Mouse (Mus musculus): ENCODE measurements around the gene Rbfox1. TPM values are rescaled to one million over a fixed set of nuclear protein-coding genes. Genes with fewer than 3 reads are reported as not detected.

Rbfox1 gene
- polyA plus RNA-seq, 1 experiment: not detected

GRCm38 (mm10) chr16:7263261-7263660 lies 1378.1 kb downstream of the Rbfox1 start:
- TF ChIP-seq EP300 (IDR thresholded peaks at IDR 0.05; ENCODE audit: insufficient read depth, low read depth, low read length): no peak
- no peak for TF ChIP-seq CTCF (IDR thresholded peaks at IDR 0.05; ENCODE audit: low read depth, low read length)
- no peak for TF ChIP-seq POLR2A (IDR thresholded peaks at IDR 0.05; ENCODE audit: insufficient read depth, low read length)
- no peak overlapping the region for H3K27ac ChIP-seq (ENCODE audit: insufficient read depth, low read length)
- no peaks in the 10 kb centered on the region for H3K9me3 ChIP-seq (replicated peaks; ENCODE audit: control insufficient read depth, insufficient read depth, low read length, poor library complexity, severe bottlenecking)
- H3K4me1 ChIP-seq (ENCODE audit: control insufficient read depth, insufficient read depth, low read length): no peaks in the 10 kb centered on the region
- no peaks in the 10 kb centered on the region for H3K36me3 ChIP-seq (ENCODE audit: control insufficient read depth, insufficient read depth, low read length, poor library complexity, severe bottlenecking)
- no peaks in the 10 kb centered on the region for H3K27me3 ChIP-seq (ENCODE audit: control insufficient read depth, insufficient read depth, low read length, poor library complexity, severe bottlenecking)
- H3K9ac ChIP-seq (ENCODE audit: low read depth, poor library complexity, severe bottlenecking): no peak overlapping the region
- no peak overlapping the region for H3K4me3 ChIP-seq (ENCODE audit: low read depth, low read length)

GRCm38 (mm10) chr16:7265715-7266114 lies 1380.6 kb downstream of the Rbfox1 start:
- no peaks in the 10 kb centered on the region for H3K36me3 ChIP-seq (ENCODE audit: control insufficient read depth, insufficient read depth, low read length, poor library complexity, severe bottlenecking)
- H3K27ac ChIP-seq (ENCODE audit: insufficient read depth, low read length): no peak overlapping the region
- TF ChIP-seq EP300 (IDR thresholded peaks at IDR 0.05; ENCODE audit: insufficient read depth, low read depth, low read length) (no peak), POLR2A (IDR thresholded peaks at IDR 0.05; ENCODE audit: insufficient read depth, low read length) (no peak), CTCF (IDR thresholded peaks at IDR 0.05; ENCODE audit: low read depth, low read length) (no peak)
- no peaks in the 10 kb centered on the region for H3K4me1 ChIP-seq (ENCODE audit: control insufficient read depth, insufficient read depth, low read length)
- no peak overlapping the region for H3K4me3 ChIP-seq (ENCODE audit: low read depth, low read length)
- H3K9me3 ChIP-seq (replicated peaks; ENCODE audit: control insufficient read depth, insufficient read depth, low read length, poor library complexity, severe bottlenecking): no peaks in the 10 kb centered on the region
- no peak overlapping the region for H3K9ac ChIP-seq (ENCODE audit: low read depth, poor library complexity, severe bottlenecking)
- no peaks in the 10 kb centered on the region for H3K27me3 ChIP-seq (ENCODE audit: control insufficient read depth, insufficient read depth, low read length, poor library complexity, severe bottlenecking)

GRCm38 (mm10) chr16:7275501-7275900 lies 1390.3 kb downstream of the Rbfox1 start:
- no peak overlapping the region for H3K27ac ChIP-seq (ENCODE audit: insufficient read depth, low read length)
- TF ChIP-seq POLR2A (IDR thresholded peaks at IDR 0.05; ENCODE audit: insufficient read depth, low read length): no peak
- TF ChIP-seq CTCF (IDR thresholded peaks at IDR 0.05; ENCODE audit: low read depth, low read length): no peak

GRCm38 (mm10) chr16:7275901-7276300 lies 1390.7 kb downstream of the Rbfox1 start:
- no peaks in the 10 kb centered on the region for H3K4me1 ChIP-seq (ENCODE audit: control insufficient read depth, insufficient read depth, low read length)
- H3K9me3 ChIP-seq (replicated peaks; ENCODE audit: control insufficient read depth, insufficient read depth, low read length, poor library complexity, severe bottlenecking): no peaks in the 10 kb centered on the region
- no peaks in the 10 kb centered on the region for H3K27me3 ChIP-seq (ENCODE audit: control insufficient read depth, insufficient read depth, low read length, poor library complexity, severe bottlenecking)
- H3K4me3 ChIP-seq (ENCODE audit: low read depth, low read length): no peak overlapping the region
- no peak overlapping the region for H3K9ac ChIP-seq (ENCODE audit: low read depth, poor library complexity, severe bottlenecking)
- no peaks in the 10 kb centered on the region for H3K36me3 ChIP-seq (ENCODE audit: control insufficient read depth, insufficient read depth, low read length, poor library complexity, severe bottlenecking)
- H3K27ac ChIP-seq (ENCODE audit: insufficient read depth, low read length): no peak overlapping the region
- TF ChIP-seq CTCF (IDR thresholded peaks at IDR 0.05; ENCODE audit: low read depth, low read length) (no peak), POLR2A (IDR thresholded peaks at IDR 0.05; ENCODE audit: insufficient read depth, low read length) (no peak), EP300 (IDR thresholded peaks at IDR 0.05; ENCODE audit: insufficient read depth, low read depth, low read length) (no peak)

More at GRCm38 (mm10) chr16:7275501-7275900, 1390.3 kb downstream of the Rbfox1 start:
- Histone ChIP-seq H3K4me1 (ENCODE audit: control insufficient read depth, insufficient read depth, low read length) (no peaks in the 10 kb centered on the region), H3K36me3 (ENCODE audit: control insufficient read depth, insufficient read depth, low read length, poor library complexity, severe bottlenecking) (no peaks in the 10 kb centered on the region), H3K9ac (ENCODE audit: low read depth, poor library complexity, severe bottlenecking) (no peak overlapping the region), H3K27me3 (ENCODE audit: control insufficient read depth, insufficient read depth, low read length, poor library complexity, severe bottlenecking) (no peaks in the 10 kb centered on the region), H3K9me3 (replicated peaks; ENCODE audit: control insufficient read depth, insufficient read depth, low read length, poor library complexity, severe bottlenecking) (no peaks in the 10 kb centered on the region), H3K4me3 (ENCODE audit: low read depth, low read length) (no peak overlapping the region)

GRCm38 (mm10) chr16:7279544-7279943 lies 1394.4 kb downstream of the Rbfox1 start:
- Histone ChIP-seq H3K4me3 (ENCODE audit: low read depth, low read length) (no peak overlapping the region), H3K9me3 (replicated peaks; ENCODE audit: control insufficient read depth, insufficient read depth, low read length, poor library complexity, severe bottlenecking) (no peaks in the 10 kb centered on the region), H3K36me3 (ENCODE audit: control insufficient read depth, insufficient read depth, low read length, poor library complexity, severe bottlenecking) (no peaks in the 10 kb centered on the region), H3K4me1 (ENCODE audit: control insufficient read depth, insufficient read depth, low read length) (no peaks in the 10 kb centered on the region), H3K27me3 (ENCODE audit: control insufficient read depth, insufficient read depth, low read length, poor library complexity, severe bottlenecking) (no peaks in the 10 kb centered on the region), H3K9ac (ENCODE audit: low read depth, poor library complexity, severe bottlenecking) (no peak overlapping the region), H3K27ac (ENCODE audit: insufficient read depth, low read length) (no peak overlapping the region)
- TF ChIP-seq CTCF (IDR thresholded peaks at IDR 0.05; ENCODE audit: low read depth, low read length) (no peak), POLR2A (IDR thresholded peaks at IDR 0.05; ENCODE audit: insufficient read depth, low read length) (no peak), EP300 (IDR thresholded peaks at IDR 0.05; ENCODE audit: insufficient read depth, low read depth, low read length) (no peak)

- H3K9ac ChIP-seq (ENCODE audit: low read depth, poor library complexity, severe bottlenecking): no peak overlapping the region
- no peak for TF ChIP-seq EP300 (IDR thresholded peaks at IDR 0.05; ENCODE audit: insufficient read depth, low read depth, low read length)
- TF ChIP-seq POLR2A (IDR thresholded peaks at IDR 0.05; ENCODE audit: insufficient read depth, low read length): no peak
- no peak for TF ChIP-seq CTCF (IDR thresholded peaks at IDR 0.05; ENCODE audit: low read depth, low read length)
- H3K9me3 ChIP-seq (replicated peaks; ENCODE audit: control insufficient read depth, insufficient read depth, low read length, poor library complexity, severe bottlenecking): no peaks in the 10 kb centered on the region
- no peak overlapping the region for H3K4me3 ChIP-seq (ENCODE audit: low read depth, low read length)
- no peaks in the 10 kb centered on the region for H3K27me3 ChIP-seq (ENCODE audit: control insufficient read depth, insufficient read depth, low read length, poor library complexity, severe bottlenecking)
- no peak overlapping the region for H3K27ac ChIP-seq (ENCODE audit: insufficient read depth, low read length)
- H3K36me3 ChIP-seq (ENCODE audit: control insufficient read depth, insufficient read depth, low read length, poor library complexity, severe bottlenecking): no peaks in the 10 kb centered on the region
- no peaks in the 10 kb centered on the region for H3K4me1 ChIP-seq (ENCODE audit: control insufficient read depth, insufficient read depth, low read length)
Observed at GRCm38 (mm10) chr16:7282257-7282656, 1397.1 kb downstream of the Rbfox1 start.
